Mouse (Mus musculus): ENCODE measurements around the gene Bcl9l.

Bcl9l gene

DNA sequence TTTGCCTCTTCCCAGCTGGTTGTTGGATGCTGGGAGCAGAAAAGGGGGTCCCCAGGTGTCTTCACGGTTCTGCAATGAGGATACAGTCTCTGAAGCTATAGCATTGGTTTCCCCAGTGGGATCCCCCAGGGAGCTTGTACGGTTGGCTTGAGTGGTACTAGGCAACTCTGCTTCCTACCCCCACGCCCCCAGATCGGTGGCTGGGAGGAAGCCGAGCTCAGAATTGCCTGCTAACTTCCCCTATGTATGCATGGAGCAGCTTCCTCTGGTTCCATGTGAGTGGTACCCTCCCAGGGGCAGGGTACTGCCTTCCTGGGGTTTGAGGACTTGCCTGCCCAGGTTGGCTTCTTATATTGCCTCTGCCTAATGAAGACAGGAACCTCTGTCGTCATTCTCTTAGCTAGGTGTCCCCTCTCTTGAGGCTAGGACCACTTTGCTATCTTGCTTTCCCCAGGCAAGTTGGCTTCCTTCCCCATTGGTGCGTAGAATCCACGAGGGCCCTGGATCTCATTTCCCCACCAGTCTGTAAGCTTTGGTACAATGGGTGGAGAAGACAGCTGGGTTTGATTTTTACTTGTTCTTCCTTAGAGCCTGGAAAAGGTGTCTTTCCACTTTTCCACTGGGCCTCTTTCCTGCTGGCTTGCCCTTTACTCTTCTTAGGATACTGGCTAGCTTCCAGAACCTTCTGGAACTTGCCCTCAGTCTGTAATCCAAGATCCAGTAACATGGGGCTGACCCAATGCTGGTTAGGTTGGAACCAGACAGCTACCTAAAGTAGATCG is 29.5 kb downstream of the Bcl9l start:
- no peak for DNase-seq (ENCODE audit: low spot score in 2 of 2)

- no peak for DNase-seq (ENCODE audit: low spot score in 2 of 2)
Measured at GRCm38 (mm10) chr9:44512717-44513003, 30.0 kb downstream of the Bcl9l start.

DNA sequence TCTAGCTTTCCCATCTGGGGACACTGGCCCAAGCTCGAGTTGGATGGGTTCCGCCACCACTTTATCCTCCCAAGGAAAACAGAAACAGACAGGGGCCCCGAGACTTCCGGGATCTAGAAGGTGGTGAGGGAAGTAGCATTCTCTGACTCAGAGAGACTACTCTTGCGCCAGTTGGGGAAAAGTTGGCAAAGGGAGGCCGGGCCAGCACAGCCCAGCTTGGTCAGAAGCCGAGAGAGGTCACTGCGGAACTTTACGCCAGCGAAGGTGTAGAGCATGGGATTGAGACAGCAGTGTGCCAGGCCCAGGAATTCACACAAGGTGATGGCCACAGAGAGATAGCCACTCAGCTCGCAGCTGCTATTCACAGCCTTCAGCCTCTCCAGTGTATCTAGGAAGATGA is 30.5 kb downstream of the Bcl9l start:
- peak in 1 of 2 experiments; percentile 43 for DNase-seq (ENCODE audit: low spot score in 2 of 2)

DNA sequence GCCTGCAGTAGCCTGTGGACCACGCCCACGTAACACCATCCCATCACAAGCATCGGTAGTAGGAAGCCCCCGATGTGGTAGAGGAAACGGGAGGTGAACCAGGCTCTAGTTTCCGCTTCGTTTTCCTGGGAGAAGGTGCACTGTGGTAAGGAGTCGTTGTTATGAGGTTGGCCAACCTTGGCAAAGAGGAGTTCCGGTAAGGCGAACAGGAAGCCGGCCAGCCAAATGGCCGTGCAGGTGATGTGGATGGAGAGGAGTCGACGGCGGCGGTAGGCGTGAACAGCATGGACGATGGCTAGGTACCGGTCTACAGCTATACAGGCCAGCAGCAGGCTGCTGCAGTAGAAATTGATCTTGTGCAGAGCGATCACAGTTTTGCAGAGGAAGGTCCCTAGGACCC is 31.0 kb downstream of the Bcl9l start:
- DNase-seq (ENCODE audit: low spot score in 2 of 2), result no peak

DNA sequence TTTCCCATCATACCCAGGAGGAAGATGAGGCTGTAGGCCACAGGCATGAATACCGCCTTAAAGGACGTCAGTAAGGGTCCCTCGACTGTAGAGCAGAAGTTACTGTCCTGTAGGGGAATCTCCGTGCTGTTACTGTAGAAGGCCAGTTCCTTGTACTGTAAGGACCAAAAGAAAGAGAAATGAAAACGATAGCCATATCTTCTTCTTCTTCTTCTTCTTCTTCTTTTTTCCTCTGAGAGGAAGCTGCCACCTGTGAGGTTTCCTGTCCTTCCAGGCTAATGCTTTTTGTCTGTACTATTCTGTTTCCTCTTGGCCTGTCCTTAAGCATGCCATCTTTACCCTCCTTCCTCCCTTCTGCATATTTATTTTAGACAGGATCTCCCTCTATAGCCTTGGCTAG is 31.5 kb downstream of the Bcl9l start:
- DNase-seq (ENCODE audit: low spot score in 2 of 2), result no peak

GRCm38 (mm10) chr9:44515131-44515751 is 32.6 kb downstream of the Bcl9l start:
- peak in 1 of 2 experiments; percentile 62 for DNase-seq (ENCODE audit: low spot score in 2 of 2)

DNA sequence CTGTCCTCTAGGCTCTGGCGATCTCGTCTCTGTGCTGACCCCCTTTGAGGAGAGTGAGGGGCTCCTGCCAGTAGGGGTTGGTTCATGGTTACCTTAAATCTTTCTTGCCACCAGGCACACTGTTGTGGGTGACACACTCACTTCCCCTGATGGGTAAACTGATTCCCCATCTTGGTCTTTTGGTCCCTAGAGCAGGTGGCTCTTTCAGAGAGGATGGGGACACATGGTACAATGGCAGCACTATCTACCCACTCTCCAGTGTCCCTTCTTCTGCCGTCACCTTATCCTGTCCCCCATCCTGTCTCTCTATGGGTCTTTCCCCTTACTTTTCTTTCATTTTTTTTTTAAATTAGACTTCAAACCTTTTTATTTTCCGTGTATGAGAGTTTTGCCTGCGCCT is 33.3 kb downstream of the Bcl9l start:
- DNase-seq (ENCODE audit: low spot score in 2 of 2), result no peak

- no peak for DNase-seq (ENCODE audit: low spot score in 2 of 2)
Measured at GRCm38 (mm10) chr9:44517368-44517767, 34.7 kb downstream of the Bcl9l start.

DNA sequence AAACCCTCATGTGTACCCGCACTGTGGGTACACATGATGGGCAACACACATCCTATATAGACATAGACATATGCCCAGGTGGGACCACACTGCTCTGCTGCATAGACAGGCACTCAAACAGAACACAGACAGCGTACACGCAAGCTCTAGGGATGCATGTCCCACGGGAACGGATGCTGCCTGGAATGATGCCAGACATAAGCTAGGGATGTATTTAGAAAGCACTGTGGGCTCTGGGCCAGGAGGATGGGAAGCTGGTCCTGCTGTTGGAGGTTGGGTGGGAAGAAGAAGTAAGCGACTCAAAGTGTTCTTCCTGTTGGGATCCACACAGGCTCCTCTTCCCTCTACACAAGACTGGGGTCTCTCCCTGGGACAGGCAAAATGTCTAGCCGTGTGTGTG is 35.4 kb downstream of the Bcl9l start:
- DNase-seq (ENCODE audit: low spot score in 2 of 2), result no peak

DNA sequence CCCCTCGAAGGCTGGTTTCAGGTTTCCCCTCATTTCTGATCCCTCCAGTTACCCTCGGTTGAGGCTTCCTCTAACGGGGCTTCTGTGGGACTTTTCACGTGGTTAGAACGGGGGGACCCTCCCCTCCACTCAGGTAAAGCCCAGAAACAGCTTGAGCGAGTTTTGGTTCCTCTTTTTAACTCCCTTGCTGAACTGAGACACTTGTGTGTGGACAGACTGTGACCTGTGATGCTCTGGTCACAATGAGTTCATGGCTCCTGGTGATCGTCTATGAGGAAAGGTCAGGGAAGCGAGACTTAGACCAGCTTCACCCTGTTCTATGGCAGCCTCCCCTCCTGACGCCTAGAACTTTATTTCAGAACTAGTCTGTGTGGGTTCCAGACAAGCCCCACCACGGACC is 39.3 kb downstream of the Bcl9l start:
- no peak for DNase-seq (ENCODE audit: low spot score in 2 of 2)

DNA sequence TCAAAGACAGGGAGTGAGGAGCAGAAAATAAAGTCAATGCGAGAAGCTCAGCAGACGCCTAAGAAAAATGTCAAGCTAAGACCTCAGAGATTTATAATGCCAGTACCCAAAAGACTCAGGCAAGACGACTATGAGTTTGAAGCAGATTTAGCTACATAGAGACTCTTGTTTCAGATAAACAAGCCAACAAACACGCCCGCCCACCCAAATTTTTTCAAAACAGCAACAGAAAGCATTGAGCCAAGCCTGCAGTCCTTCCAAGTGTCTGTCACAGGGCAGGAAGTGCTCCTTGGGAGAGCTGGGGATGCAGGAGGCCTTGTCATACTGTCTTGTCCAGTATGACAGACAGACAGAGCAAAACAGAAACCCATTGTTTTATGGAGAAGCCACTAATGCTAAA is 41.1 kb downstream of the Bcl9l start:
- no peak for DNase-seq (ENCODE audit: low spot score in 2 of 2)

DNA sequence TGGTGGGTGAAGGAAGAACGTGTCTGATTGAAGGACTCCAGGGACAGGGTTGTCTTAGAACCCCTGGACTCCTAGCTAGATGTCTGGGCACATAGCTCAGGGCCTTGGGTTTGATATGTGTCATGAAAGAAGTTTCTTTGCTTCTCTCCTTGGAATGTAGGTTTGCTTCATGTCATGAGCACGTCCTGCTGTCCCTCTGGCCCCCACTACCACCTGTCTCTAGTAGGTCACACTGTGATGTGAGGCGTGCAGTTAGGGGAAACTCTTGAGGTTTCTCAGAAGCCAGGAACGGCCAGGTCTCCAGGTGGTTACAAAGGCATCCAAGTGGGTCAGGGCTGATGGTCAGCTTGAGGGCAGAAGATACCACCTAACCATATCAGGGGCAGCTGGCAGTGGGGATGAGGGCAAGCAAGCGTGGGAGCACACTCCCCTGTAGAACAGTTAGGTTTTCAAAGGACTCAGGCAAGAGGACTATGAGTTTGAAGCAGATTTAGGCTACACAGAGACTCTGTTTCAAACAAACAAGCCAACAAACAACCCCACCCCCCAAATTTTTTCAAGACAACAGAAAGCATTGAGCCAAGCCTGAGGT is 41.7 kb downstream of the Bcl9l start:
- no peak for DNase-seq (ENCODE audit: low spot score in 2 of 2)

GRCm38 (mm10) chr9:44525001-44525400 is 42.4 kb downstream of the Bcl9l start:
- DNase-seq (ENCODE audit: low spot score in 2 of 2), result no peak

DNA sequence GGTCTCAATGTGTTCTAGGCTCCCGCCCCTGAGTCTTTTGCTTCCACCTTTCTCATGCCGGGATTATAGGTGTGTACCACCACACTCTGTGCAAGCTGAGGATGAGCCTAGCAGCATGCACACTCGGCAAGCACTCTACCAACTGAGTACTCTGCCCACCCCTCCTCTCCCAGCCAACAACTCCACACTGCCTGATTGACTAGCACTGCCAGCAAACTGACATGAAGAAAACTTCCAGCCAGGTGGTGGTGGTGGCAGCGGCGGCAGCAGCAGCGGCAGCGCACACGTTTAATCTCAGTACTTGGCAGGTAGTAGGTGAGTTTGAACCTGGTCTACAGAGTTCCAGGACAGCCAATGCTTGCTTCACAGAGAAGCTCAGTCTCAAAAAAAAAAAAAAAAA is 43.0 kb downstream of the Bcl9l start:
- DNase-seq (ENCODE audit: low spot score in 2 of 2), result no peak

GRCm38 (mm10) chr9:44526337-44527112 is 43.9 kb downstream of the Bcl9l start:
- no peak for DNase-seq (ENCODE audit: low spot score in 2 of 2)

DNA sequence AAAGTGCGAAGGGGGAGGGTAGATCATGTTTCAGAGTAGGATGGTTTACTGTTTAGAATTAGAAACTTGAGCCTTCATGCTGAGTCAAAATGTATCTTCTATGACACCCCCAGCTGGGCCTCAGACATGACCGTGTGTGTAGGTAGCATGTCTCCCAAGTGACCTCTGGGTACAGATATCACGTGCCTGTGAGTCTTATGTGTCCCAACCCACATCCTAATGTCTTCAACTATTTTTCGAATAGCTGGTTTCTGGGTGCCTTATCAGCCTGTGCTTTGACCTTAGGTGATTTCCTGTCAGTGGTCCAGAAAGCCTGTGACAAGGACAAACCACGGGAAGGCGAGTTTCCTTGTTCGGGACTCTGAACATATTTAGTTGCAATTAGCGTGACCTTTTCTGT is 45.7 kb downstream of the Bcl9l start:
- DNase-seq (ENCODE audit: low spot score in 2 of 2), result no peak

DNA sequence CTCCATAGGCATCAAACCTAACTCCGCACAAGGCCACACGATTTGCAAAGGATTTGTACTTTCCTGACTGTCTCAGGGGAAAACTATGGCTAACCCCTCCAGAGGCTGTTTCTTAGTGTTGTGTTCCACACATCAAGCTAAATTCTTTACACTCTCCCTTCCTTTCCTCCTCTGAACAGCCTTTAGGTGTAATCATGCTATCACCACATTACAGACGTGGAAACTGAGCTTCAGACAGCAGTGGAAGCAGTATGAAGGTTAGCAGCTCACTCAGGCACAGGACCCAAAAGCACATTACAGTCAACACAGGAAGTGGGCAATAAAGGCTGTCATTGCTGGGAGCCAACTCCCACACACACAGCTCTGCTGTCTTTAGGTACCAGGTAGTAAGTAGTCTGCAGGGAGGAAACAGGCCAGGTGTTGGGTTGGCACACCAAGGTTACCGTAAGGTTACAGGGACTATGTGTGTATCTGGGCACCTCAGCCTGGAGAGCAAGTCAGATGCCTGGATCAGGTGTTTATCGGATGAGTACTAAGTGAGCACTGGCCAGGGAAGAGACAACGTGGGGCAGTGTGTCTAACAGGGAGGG is 50.5 kb downstream of the Bcl9l start:
- DNase-seq (ENCODE audit: low spot score in 2 of 2), result no peak

DNA sequence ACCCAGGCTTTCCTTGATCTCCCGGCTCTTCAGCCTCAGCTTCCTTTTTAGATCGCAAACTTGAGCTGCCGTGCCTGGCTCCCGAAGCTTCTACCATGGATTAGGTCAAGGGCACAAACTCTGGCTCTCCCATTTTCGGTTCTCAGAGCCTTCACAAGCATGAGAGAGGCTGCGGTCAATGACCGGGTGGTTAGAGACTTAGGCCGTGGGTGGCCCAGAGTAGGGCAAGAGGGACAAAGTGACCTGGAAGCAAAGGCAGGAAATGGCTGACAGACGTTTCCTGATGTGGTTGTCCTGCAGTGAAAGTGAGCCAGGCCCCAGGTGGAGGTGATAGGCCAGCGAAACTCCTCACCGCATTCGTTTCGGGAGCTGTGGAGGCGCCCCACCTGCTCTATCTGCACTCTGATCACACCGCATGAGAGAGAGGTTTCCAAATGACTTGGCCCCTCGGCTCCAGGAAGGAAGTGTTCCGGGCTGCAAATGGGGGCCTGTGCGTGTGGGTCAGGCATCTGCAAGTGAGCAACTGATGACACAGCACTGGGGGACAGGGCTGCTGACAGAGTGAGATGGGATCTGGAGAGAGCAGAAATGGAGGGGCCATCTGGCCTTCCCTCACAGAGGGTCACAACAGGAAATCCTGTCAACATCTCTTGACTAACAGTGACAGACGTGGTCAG is 55.1 kb downstream of the Bcl9l start:
- DNase-seq (ENCODE audit: low spot score in 2 of 2), result no peak

DNA sequence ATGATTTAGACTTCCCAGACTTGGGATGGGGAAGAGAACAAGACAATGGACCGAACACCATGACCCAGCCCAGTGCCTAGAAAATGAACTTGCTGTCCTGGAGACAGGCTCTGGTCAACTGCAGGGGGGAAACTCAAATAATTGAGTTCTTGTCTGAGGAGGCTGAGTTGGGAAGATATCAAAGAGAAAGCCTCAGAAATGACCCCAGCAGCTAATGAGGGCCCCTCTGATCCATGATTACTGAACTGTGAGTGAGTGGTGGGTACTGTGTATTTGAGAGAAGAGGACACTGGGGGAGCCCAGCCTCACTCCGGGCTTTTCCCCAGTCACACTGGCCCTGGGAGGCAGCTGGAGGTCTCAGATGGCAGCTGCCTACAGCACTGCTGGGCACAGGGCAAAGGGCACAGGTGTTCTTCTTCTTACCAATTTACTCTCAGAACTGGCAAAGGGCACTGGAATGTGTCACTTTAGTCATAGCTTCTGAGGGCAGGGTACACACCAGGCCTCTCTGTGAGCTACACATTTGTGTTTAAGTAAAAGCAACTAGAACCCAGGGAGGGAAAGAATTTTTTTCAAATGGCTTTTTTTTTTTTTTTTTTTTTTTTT is 57.3 kb downstream of the Bcl9l start:
- no peak for DNase-seq (ENCODE audit: low spot score in 2 of 2)

- no peak for DNase-seq (ENCODE audit: low spot score in 2 of 2)
Measured at GRCm38 (mm10) chr9:44540676-44541075, 58.1 kb downstream of the Bcl9l start.

DNA sequence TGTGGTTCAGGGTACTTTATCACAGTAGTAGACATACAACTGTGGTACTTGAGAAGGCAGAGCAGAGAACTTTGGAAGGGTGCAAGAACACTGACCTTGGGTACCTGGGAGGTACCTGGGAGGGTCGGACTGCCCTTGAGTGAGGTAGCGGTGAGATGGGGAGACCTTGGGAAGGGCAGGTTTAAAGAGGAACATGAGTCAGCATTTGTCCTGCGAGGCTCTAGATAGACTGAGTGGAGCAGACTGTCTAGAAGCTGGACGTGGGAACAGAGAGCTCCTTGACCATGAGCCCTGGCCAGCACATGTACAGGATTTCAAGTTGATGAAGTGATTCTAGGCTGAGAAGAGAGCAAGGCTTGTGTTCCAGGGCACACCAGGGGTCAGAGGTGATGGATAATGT is 59.7 kb downstream of the Bcl9l start:
- DNase-seq (ENCODE audit: low spot score in 2 of 2), result no peak

All from urinary bladder, postnatal 36 days (tissue).